Mouse (Mus musculus): ENCODE measurements around the gene Rnf8.
A peak's percentile ranks its signal among the peaks of the same experiment; 100 is the strongest.

Rnf8 gene

GRCm38 (mm10) chr17:29623488-29623887 lies 8.9 kb downstream of the Rnf8 start:
- no peak for DNase-seq (ENCODE audit: inconsistent age in 2 of 2, low spot score in 1 of 2)

GRCm38 (mm10) chr17:29627285-29627684 lies 12.7 kb downstream of the Rnf8 start:
- DNase-seq (ENCODE audit: inconsistent age in 2 of 2, low spot score in 1 of 2): no peak

- DNase-seq (ENCODE audit: inconsistent age in 2 of 2, low spot score in 1 of 2): no peak
Measured at GRCm38 (mm10) chr17:29628946-29629345, 14.4 kb downstream of the Rnf8 start.

- no peak for DNase-seq (ENCODE audit: inconsistent age in 2 of 2, low spot score in 1 of 2)
Measured at GRCm38 (mm10) chr17:29629620-29630019, 15.0 kb downstream of the Rnf8 start.

GRCm38 (mm10) chr17:29632312-29632711 lies 17.7 kb downstream of the Rnf8 start:
- DNase-seq (ENCODE audit: inconsistent age in 2 of 2, low spot score in 1 of 2): no peak

- DNase-seq (ENCODE audit: inconsistent age in 2 of 2, low spot score in 1 of 2): no peak
Measured at GRCm38 (mm10) chr17:29635492-29635891, 20.9 kb downstream of the Rnf8 start.

GRCm38 (mm10) chr17:29636118-29636517 lies 21.5 kb downstream of the Rnf8 start:
- peak; percentile 38 to 77 for DNase-seq (ENCODE audit: inconsistent age in 2 of 2, low spot score in 1 of 2)

- DNase-seq (ENCODE audit: inconsistent age in 2 of 2, low spot score in 1 of 2): peak in 1 of 2 experiments; percentile 67
Measured at GRCm38 (mm10) chr17:29637377-29637776, 22.8 kb downstream of the Rnf8 start.

- DNase-seq (ENCODE audit: inconsistent age in 2 of 2, low spot score in 1 of 2): no peak
Measured at GRCm38 (mm10) chr17:29637895-29638294, 23.3 kb downstream of the Rnf8 start.

- DNase-seq (ENCODE audit: inconsistent age in 2 of 2, low spot score in 1 of 2): peak; percentile 80 to 91
Measured at GRCm38 (mm10) chr17:29640971-29641370, 26.4 kb downstream of the Rnf8 start.

- DNase-seq (ENCODE audit: inconsistent age in 2 of 2, low spot score in 1 of 2): no peak
Measured at GRCm38 (mm10) chr17:29642219-29642618, 27.6 kb downstream of the Rnf8 start.

- no peak for DNase-seq (ENCODE audit: inconsistent age in 2 of 2, low spot score in 1 of 2)
Measured at GRCm38 (mm10) chr17:29658249-29658648, 43.7 kb downstream of the Rnf8 start.

- DNase-seq (ENCODE audit: inconsistent age in 2 of 2, low spot score in 1 of 2): peak; percentile 98 to 99
Measured at GRCm38 (mm10) chr17:29660076-29660761, 45.6 kb downstream of the Rnf8 start, which contains the start of gene Cmtr1. TSS of gene Cmtr1 (plus strand) at chr17:29660595.

- DNase-seq (ENCODE audit: inconsistent age in 2 of 2, low spot score in 1 of 2): no peak
Measured at GRCm38 (mm10) chr17:29660762-29661391, 46.3 kb downstream of the Rnf8 start.

GRCm38 (mm10) chr17:29662145-29662544 lies 47.6 kb downstream of the Rnf8 start:
- no peak for DNase-seq (ENCODE audit: inconsistent age in 2 of 2, low spot score in 1 of 2)

- peak; percentile 30 to 82 for DNase-seq (ENCODE audit: inconsistent age in 2 of 2, low spot score in 1 of 2)
Measured at GRCm38 (mm10) chr17:29668051-29668986, 53.7 kb downstream of the Rnf8 start.

GRCm38 (mm10) chr17:29669030-29669429 lies 54.4 kb downstream of the Rnf8 start:
- no peak for DNase-seq (ENCODE audit: inconsistent age in 2 of 2, low spot score in 1 of 2)

- peak in 1 of 2 experiments; percentile 74 for DNase-seq (ENCODE audit: inconsistent age in 2 of 2, low spot score in 1 of 2)
Measured at GRCm38 (mm10) chr17:29669936-29670335, 55.3 kb downstream of the Rnf8 start.

GRCm38 (mm10) chr17:29671021-29671420 lies 56.4 kb downstream of the Rnf8 start:
- DNase-seq (ENCODE audit: inconsistent age in 2 of 2, low spot score in 1 of 2): no peak

GRCm38 (mm10) chr17:29673325-29673724 lies 58.7 kb downstream of the Rnf8 start:
- no peak for DNase-seq (ENCODE audit: inconsistent age in 2 of 2, low spot score in 1 of 2)

GRCm38 (mm10) chr17:29678526-29678925 lies 63.9 kb downstream of the Rnf8 start:
- DNase-seq (ENCODE audit: inconsistent age in 2 of 2, low spot score in 1 of 2): no peak

Data from adrenal gland, adult (tissue).